Mouse (Mus musculus) spleen, postnatal 36 days (tissue): ENCODE measurements around the gene Uqcrc1.

ENCODE experiments used
- DNase-seq, 2 experiments: peaks; one replicate each; pipeline ENCODE4 v3.0.0; 2022; ENCODE audit warnings: low spot score in 2 of 2, mixed read lengths in 1 of 2

Gene Uqcrc1

DNA sequence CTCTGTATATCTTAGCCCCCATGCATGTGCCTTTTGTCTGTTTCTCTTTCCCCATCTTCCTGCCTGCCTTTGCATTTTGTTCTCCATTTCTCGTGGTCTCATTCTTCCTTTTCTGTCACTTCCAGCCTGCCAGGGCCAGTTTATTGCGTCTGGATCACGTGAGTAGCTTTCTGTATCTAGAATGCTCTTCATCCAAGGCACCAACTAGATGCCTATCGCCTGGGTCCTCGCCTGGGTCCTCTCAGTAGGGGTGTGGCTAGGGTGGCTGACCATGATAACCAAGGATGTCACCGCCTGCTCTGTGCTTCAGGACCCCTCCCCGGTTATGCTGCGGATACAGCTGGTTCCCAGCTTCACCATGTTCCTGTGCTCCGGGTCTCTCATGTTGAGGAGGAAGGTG, 46.8 kb downstream of the Uqcrc1 start:
- no peak for DNase-seq

DNA sequence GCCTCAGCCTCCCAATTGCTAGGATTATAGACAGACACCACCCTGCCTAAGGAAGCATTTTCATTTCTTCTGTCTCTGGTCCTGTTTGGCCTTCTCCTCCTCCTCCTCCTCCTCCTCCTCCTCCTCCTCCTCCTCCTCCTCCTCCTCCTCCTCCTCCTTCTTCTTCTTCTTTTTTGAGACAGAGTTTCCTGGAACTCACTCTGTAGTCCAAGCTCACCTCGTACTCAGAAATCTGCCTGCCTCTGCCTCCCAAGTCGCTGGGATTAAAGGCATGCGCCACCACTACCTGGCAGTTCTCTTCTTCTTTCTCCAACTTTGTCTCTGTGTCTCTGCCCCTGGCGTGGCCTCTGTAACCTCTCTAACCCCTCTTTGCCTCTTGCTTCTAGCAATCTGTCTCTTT, 49.3 kb downstream of the Uqcrc1 start, which contains the start of gene Ucn2:
Gene Ucn2 (plus strand): TSS at position 301 of the 400 bp plus-strand sequence.
- no peak for DNase-seq

DNA sequence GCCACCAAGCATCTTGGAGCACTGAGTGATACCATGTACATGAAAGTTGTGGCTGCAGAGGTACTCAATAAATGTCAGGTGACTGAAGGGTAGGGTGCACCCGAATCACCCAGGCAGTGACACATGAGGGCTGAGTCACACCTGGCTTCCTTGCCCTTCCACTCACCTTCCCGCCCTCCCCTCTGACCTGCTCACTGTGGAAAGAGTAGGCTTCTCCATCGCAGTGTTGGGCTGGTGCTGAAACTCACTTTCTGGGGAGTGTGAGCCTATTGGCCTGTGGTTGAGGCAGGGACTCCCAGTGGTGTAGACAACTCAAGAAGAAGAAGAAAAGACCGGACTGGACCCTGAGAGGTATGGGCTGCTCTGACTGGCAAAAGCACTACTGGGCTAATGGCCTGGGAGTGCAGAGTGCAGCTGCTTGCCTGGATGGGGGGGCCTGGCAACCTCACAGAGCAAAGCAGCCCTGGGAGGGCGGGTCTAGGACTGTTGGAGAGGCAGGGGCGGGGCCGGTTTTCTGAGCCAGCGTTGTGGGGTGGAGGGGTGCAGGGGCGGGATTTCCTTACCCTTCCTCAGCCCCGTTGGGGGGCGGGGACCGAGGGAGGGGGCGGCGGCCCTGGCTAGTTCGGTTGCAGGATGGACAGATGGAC, 51.4 kb downstream of the Uqcrc1 start:
- no peak for DNase-seq

DNA sequence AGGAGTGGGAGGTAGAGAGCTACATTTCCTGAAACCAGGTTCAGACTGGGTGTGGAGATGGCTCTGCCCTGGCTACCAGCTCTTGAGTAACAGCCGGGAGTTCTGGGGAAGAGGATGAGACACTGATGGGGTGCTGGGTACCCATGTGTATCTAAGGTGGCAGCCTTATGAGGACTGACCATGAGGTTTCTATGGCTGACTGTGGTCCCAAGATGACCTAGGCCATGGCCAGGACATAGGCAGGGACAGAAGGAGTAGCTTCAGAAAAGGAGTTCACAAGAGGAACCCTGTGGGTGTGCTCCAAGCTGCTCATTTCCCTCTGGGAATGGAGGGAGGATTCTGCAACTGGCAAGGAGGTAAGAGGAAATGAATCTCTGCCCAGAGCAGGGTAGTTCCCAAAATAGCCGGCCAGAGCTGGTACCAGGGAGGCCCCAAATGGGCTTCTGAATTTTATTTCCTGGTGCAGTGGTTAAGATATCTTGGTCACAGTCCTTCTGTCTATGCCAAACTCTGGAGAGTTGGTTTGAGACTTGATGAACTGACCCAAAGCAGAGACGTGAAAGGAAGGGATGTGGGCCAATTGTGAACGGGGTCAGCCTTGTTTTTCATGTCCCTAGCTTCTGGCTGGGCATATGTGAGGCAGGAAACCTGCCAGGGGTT, 53.5 kb downstream of the Uqcrc1 start:
- DNase-seq, result no peak

DNA sequence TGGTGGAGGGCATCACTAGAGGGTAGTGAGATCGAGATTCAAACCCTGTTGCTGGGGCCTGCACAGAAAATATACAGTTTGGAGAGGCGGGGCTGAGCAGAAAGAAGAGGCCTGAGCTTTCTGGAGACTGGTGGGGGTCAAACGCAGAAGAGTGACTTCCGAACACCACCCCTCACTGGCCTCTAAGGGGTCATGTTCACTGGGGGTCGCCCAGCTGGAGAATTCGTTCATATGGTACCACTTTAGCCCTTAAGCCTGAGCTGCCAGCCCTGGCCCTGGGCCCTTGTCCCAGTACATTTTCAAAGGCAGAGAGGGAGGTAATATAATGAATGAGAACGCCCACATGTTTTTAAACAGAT, 54.0 kb downstream of the Uqcrc1 start:
- no peak for DNase-seq

DNA sequence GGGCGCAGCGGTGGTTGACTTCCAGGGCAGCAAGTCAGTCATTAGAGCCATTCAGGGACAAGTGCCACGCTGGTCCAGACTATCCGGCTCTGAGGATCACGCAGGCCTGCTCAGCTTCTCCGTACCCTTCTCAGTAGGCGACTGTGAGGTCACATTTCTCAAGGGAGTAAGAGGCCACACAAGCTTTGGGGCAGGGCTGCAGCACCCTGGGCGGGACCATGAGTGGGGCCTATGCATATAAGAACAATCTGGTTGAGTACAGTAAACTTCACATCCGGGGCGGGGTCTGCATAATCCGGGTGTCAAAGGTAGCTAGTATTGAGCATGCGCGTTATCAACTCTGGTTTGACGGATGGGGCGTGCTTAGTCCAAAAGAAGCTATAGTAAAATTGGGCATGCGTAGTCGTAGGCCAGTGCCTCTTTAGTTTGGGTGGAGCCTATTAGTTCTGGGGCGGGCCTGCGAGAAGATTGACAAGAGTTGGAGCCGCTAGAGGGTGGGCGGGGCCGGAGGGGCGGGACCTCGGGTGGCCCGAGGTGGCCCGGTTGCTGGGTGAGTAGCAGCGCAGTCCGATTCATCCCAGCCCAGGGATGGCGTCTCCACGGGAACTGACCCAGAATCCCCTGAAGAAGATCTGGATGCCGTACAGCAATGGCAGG, 55.1 kb downstream of the Uqcrc1 start, which contains the start of gene Pfkfb4:
Gene Pfkfb4 (plus strand): TSS at position 351 of the 657 bp plus-strand sequence.
- DNase-seq, result peak; percentile 99 to 100

DNA sequence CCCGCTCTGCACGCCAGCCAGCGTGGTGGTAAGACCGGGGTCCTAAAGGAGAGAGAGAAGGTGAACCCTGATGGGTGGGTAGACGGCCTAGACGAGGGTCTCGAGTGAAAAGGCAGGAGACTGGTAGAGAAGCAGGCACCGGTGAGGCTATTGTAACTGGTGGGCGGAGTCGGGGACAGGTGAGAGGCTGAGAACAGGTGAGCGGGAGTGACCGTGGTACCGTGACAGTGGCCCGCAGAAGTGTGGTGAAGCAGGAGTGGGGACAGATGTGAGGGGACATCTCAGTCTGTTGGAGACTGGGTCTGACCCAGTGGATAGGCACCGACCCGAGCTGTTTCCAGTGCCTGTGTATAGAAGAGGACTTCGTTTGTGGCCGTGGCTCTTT, 55.6 kb downstream of the Uqcrc1 start:
- no peak for DNase-seq

DNA sequence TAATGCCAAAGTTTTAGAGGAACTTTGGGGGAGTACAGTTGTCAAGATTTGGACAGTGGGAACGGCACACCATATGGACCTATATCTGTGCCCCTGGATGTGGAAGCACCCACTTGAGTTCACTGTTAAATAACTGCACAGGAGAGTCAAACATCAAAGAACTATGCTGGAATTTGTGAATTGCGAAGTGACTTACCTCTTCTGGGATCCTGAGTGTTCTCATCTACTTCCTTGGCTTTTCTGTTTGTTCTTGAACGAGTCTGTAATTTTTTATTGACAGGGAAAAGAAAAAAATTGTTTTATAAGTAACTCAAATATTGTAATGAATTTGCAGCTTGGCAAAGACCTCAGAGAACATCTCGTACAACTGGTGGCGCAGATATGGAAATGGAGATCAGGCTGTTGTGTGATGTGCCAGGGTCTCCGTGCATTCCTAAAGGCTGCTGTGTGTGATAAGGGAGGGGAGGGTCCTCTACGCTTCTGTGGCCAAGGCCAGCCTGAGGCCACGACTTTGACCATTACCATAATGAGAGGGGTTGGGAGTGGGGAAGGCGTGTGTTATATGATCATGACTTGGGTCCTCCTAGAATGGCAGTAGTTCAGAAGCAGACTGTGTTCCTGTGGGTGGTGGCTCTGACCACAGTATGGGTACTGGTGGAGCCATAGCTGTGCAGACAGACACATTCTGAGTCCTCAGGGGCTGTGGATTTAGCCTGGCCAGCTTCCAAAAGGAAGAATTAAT, 56.4 kb downstream of the Uqcrc1 start:
- no peak for DNase-seq

DNA sequence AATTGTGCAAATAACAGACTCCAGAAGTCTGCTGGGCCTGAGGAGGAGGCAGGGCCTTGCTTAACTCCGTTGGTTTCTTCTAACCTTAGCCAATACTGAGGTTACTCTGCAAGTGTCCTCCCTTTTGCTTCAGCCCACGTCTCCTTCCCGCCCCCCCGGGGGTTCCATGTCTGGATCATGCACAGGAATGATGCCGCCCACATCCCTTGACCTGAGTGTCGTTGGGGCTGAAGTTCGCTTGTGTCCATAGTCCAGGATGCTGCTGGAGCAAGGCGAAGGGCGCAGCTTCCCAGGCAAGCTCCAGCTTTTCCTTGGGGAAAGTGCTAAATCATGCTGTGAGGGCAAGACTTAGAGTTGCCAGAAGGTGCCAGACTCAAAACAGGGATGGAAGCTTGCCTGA, 60.0 kb downstream of the Uqcrc1 start:
- DNase-seq, result no peak

DNA sequence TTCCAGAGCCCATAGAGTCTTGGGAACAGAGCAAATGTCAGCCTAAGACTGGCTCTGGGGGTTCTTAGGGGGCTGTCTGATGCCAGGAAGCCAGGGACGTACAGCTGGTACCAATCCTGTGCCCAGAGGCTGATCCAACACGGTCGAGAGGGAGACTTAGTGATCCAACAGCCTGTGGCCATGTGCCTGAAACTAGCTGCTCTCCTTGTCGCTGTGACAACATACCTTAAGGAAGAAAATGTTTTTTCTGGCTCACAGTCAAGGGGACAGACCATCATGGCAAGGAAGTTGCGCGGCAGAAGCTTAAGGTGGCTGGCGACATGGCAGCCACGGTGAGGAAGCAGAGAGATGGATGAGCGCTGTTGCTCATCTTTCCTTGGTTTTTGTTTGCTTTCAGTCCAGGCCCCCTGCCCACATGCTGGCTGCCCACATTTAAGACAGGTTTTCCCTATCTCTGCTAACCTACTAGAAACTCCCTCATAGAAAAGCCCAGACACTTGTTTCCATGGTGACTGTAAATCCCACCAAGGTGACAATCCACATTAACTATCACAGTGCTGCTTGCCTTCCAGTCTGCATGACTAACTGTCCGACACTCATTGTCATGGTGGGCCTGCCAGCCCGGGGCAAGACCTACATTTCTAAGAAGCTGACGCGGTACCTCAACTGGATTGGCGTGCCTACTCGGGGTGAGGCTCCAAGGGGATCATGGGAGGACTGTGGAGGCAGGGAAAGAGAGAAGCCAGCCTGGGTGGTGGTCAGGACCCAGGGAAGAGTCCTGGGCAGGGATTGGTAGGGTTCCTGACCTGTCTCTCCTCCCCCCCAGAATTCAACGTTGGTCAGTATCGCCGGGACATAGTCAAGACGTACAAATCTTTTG, 62.1 kb downstream of the Uqcrc1 start:
- DNase-seq, result no peak

DNA sequence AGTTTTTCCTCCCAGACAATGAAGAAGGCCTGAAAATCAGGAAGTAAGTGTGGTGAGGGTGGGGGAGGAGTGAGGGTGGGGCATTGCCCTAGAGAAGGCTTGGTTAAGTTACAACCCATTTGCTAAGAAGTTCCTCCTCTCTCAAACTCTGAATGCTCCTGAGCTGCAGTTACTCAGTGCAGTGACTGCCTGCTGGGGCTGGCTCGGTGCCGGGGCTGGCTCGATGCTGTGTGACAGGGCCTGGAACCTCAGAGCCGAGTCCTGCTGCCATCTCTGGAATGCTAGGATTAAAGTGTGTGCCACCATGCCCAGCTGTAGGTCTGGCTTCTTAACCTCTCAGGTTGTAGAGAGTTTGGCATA, 62.7 kb downstream of the Uqcrc1 start:
- peak; percentile 42 to 44 for DNase-seq
